Mouse (Mus musculus) erythroblast, adult 5-6 weeks (primary cell): Measurements from ENCODE around the gene Eef1b2. TPM values are rescaled to one million over a fixed set of nuclear protein-coding genes. Genes with fewer than 3 reads are reported as not detected.

Source experiments
- total RNA-seq, 2 experiments: library from RNA; stranded (forward) in 1 of 2; stranded (reverse) in 1 of 2; fragments of 150-400 nt in 1 of 2; fragments of 200-764, 138-1000 nt in 1 of 2; gene quantifications; 2 replicates each; pipeline versions ENCODE4 v1.2.3 to v1.2.4; 2015 to 2017; ENCODE audit warnings: low replicate concordance in 2 of 2

Gene Eef1b2
- total RNA-seq, 2 experiments from 2014 or later: 258 to 379 TPM

Other genes with a start within 250 kb of the Eef1b2 start
- 22.5 and 28.4 TPM in 2 replicates for gene Ino80d, start 62.2 kb upstream of the Eef1b2 start, total RNA-seq (2015; ENCODE audit: low replicate concordance)
- gene Ino80d, start 62.2 kb upstream of the Eef1b2 start, total RNA-seq (2017; ENCODE audit: low replicate concordance): 10.3 and 12.4 TPM in 2 replicates
- 47.3 and 53.7 TPM in 2 replicates for gene Ndufs1, start within 50 bp of the Eef1b2 start, total RNA-seq (2015; ENCODE audit: low replicate concordance)
- gene Ndufs1, start within 50 bp of the Eef1b2 start, total RNA-seq (2017; ENCODE audit: low replicate concordance): 55.9 and 56.6 TPM in 2 replicates
- not detected in 2 replicates for gene Gpr1, start 37.7 kb downstream of the Eef1b2 start, total RNA-seq (2015; ENCODE audit: low replicate concordance)
- gene Gpr1, start 37.7 kb downstream of the Eef1b2 start, total RNA-seq (2017; ENCODE audit: low replicate concordance): not detected in 2 replicates
- not detected in 2 replicates for gene Zdbf2, start 96.4 kb downstream of the Eef1b2 start, total RNA-seq (2015; ENCODE audit: low replicate concordance)
- not detected in 2 replicates for gene Zdbf2, start 96.4 kb downstream of the Eef1b2 start, total RNA-seq (2017; ENCODE audit: low replicate concordance)